Mouse (Mus musculus): Measurements from ENCODE around the gene Tma16. TPM values are rescaled to one million over a fixed set of nuclear protein-coding genes. Genes with fewer than 3 reads are reported as not detected.

Tma16 gene
- polyA plus RNA-seq (2015; fragmentation: Nextera tagmentation; extraction: Ambion mirVana): 7.1 and 7.9 TPM in 2 replicates

DNA sequence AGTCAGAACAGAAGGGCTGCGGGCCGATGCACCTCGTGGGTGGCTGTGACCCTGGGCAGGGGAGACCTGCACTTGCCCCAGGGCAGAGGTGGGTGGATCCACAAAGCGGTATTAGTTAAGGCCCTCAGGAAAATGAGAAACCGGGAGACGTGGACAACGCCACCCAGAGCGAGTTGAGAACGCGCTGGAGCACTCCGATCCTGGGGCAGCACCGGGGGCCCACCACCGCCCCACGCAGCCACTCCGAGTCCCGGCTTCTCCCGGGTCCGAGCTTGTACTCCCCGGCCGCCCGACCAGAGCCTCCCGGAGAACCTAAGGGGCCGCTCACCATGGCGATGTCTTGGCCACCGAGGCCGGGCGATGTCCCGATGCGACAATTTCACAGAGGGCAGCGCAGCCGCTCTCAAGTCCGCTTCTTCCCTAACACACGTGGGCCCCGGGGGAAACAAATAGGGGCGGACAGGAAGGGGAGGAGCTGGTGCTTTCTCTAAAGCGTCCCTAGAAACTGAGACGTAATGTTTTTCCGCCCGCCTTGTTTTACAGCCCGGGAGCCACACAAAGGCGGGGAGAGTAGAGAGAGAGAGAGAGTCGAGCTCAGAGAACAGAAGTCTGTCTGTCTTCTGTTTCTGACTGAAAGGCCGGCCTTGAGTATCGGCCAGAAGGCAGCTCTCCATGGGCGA is at the start of gene Tma16:
Tma16 (minus strand) TSS at position 447 of the 680 bp plus-strand sequence.

DNA sequence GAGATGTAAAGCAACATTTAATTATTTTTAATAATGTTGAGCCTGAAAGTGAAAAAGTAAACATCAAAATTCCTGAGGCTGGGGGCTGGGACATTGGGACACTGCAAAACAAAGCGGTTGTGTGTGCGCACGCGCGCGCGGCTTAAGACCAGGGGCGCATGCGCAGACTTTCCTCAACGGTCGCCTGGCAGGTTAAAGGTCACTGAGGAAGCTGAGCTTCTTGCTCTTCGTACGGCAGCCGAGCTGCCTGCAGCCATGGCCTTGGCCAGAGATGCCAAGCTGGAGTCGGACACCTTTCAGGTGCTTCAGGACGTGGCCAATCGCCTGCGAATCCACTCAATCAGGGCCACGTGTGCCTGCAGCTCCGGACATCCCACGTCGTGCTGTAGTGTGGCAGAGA is 25.2 kb upstream of the Tma16 start, which contains the start of gene Tktl2:
Tktl2 (plus strand) TSS at position 220 of the 400 bp plus-strand sequence.

Other genes with a start within 250 kb of the Tma16 start
- gene Tktl2, start 25.2 kb upstream of the Tma16 start, polyA plus RNA-seq (2015; fragmentation: Nextera tagmentation; extraction: Ambion mirVana): not detected in 2 replicates
- not detected in 2 replicates for gene Npy5r, start 201.6 kb upstream of the Tma16 start, polyA plus RNA-seq (2015; fragmentation: Nextera tagmentation; extraction: Ambion mirVana)
- gene Npy1r, start 210.7 kb upstream of the Tma16 start, polyA plus RNA-seq (2015; fragmentation: Nextera tagmentation; extraction: Ambion mirVana): 5.6 and 7.6 TPM in 2 replicates